Mouse (Mus musculus) spleen, adult 2 months (tissue): ENCODE measurements at regions not wholly inside any gene's neighbourhood (a gene's known extent, or its start where the extent isn't known, plus 50 kb on each side); places are given as distances from the start of the nearest gene placed in this dataset.

Experiments used
- CTCF ChIP-seq: fragments of 200-500 bp; IDR thresholded peaks from 2 replicates; pipeline ENCODE4 v1.5.1; 2011; ENCODE audit warnings: mild to moderate bottlenecking, inconsistent platforms; ENCODE audit not compliant: insufficient read depth, insufficient read length, insufficient replicate concordance; ENCODE audit errors: extremely low read depth
- POLR2A ChIP-seq: fragments of 200-500 bp; IDR thresholded peaks from 2 replicates; pipeline ENCODE4 v1.6.1; 2011; ENCODE audit warnings: low read depth, low read length, inconsistent platforms

DNA sequence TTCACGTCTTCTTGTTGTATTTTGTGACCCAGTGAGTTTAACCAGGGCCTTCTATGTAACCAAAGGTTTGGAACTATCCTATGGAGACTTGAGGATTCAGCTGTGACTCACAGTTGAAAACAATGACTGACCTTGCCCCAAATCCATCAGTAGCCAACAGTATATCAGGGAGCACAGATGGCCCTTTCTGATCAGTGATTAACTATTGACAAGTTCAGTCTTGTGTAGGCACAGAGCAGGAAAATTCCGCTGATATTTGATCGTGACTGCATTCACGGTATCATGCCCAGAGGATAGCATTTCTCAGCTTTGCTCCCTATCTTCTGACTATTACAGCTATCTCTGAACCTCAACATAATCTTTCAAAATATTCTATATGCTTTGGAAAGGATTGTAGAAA is 169.6 kb downstream of the Ndufa4 start:
- TF ChIP-seq CTCF (no peak), POLR2A (no peak)
